Mouse (Mus musculus): ENCODE measurements around the gene Olfr902. TPM values are rescaled to one million over a fixed set of nuclear protein-coding genes. Genes with fewer than 3 reads are reported as not detected.
"Not testable (repeated sequence)": the region's sequence is repeated elsewhere in the genome, so short reads cannot be mapped to it uniquely, and the experiment has no call there.

Olfr902 gene
- not detected in 2 replicates for polyA plus RNA-seq (2014; fragmentation: Nextera tagmentation; extraction: Ambion mirVana)

DNA sequence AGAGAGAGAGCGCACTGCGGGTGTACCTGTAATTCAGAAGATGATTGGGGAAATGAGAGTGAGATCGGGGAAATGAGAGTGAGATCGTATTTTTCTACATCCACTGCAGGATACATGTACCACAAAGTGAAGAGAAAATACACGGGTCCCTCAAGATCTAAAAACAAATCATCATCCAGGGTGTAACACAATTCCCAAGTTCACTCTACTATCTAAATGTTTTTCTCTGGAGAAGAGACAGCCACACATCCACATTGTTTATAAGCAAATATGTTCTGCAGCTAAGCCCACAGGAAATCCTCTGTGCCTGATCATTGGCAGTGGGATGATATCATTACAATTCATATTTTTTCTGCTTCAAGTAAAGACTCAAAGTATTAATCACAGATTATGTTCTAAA, at the start of gene Olfr902:
Gene Olfr902 (plus strand): TSS at position 301 of the 400 bp plus-strand sequence.
- H3K4me3 ChIP-seq (ENCODE audit: low read depth, low read length), result no peak within 1 kb of the TSS
- H3K9ac ChIP-seq, result no peak within 1 kb of the TSS
- no peaks in the 10 kb centered on the region for H3K9me3 ChIP-seq (ENCODE audit: low read depth, low read length)
- DNase-seq, result no peak
- H3K36me3 ChIP-seq (ENCODE audit: insufficient read depth), result no peaks in the 10 kb centered on the region
- WGBS, result 86% methylated on average over 5 of the region's 5 CpGs
- H3K4me1 ChIP-seq (ENCODE audit: insufficient read depth), result no peaks in the 10 kb centered on the region
- no peak within 1 kb of the TSS for H3K27ac ChIP-seq (ENCODE audit: low read depth)
- no peak within 1 kb of the TSS for H3K4me2 ChIP-seq
- no peak for ATAC-seq (ENCODE audit: insufficient read depth)
- TF ChIP-seq CTCF (IDR thresholded peaks at IDR 0.05; ENCODE audit: low read depth), result no peak
- H3K27me3 ChIP-seq (ENCODE audit: insufficient read depth, low read length), result no peaks in the 10 kb centered on the region

DNA sequence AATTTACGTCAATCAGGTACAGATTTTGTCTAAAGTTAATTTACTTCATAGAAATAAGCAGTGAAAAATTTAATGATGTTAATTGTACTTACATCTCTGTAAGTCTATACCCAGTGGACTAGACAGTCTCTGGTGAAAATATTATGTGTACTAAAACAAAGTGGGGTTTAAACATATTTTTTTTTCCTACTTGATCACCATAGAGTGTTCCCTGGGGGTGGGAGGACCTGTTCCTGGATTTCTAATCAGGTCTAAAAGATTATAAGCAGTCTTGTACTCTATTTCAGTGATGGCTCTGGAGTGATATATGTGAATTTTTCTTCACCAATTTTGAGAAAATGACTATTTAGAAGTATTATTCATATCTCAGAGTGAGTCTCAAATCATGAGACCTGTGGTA, 46.1 kb upstream of the Olfr902 start, which contains the start of gene Olfr147:
Gene Olfr147 (plus strand): TSS at position 301 of the 400 bp plus-strand sequence.
- ATAC-seq (ENCODE audit: insufficient read depth) (no peak), DNase-seq (no peak)
- 80% methylated on average over 1 of the region's 1 CpGs for WGBS
- no peaks in the 10 kb centered on the region for H3K9me3 ChIP-seq (ENCODE audit: low read depth, low read length)
- H3K4me2 ChIP-seq, result no peak within 1 kb of the TSS
- no peak within 1 kb of the TSS for H3K4me3 ChIP-seq (ENCODE audit: low read depth, low read length)
- TF ChIP-seq CTCF (IDR thresholded peaks at IDR 0.05; ENCODE audit: low read depth), result no peak
- H3K27ac ChIP-seq (ENCODE audit: low read depth), result no peak within 1 kb of the TSS
- H3K9ac ChIP-seq, result no peak within 1 kb of the TSS
- no peaks in the 10 kb centered on the region for H3K4me1 ChIP-seq (ENCODE audit: insufficient read depth)
- no peaks in the 10 kb centered on the region for H3K27me3 ChIP-seq (ENCODE audit: insufficient read depth, low read length)
- no peaks in the 10 kb centered on the region for H3K36me3 ChIP-seq (ENCODE audit: insufficient read depth)

DNA sequence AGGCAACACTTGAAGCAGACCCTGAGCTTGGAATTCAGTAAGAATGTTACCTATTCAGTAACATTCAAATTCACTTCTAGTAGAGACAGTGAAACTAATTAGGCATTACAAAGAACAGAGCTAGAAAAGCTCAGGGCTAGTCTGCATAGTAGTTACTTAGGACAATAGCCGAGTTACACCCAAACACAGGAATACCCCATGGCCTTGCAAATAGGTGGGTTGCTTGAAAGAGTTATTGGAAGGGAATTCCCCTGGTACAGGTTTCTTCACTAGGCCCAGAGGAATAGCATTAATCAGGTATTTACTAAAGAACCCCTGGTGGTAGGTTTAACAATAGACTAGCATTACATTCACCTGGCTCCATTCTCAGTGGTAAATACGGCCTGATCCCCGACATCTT, 40.0 kb upstream of the Olfr902 start:
- H3K4me2 ChIP-seq; H3K27ac ChIP-seq (ENCODE audit: low read depth); H3K27me3 ChIP-seq (ENCODE audit: insufficient read depth, low read length); H3K9me3 ChIP-seq (ENCODE audit: low read depth, low read length); H3K4me3 ChIP-seq (ENCODE audit: low read depth, low read length); ATAC-seq (ENCODE audit: insufficient read depth); H3K9ac ChIP-seq; H3K36me3 ChIP-seq (ENCODE audit: insufficient read depth); H3K4me1 ChIP-seq (ENCODE audit: insufficient read depth); DNase-seq: not testable (repeated sequence)
- WGBS, result 92% methylated on average over 3 of the region's 3 CpGs

DNA sequence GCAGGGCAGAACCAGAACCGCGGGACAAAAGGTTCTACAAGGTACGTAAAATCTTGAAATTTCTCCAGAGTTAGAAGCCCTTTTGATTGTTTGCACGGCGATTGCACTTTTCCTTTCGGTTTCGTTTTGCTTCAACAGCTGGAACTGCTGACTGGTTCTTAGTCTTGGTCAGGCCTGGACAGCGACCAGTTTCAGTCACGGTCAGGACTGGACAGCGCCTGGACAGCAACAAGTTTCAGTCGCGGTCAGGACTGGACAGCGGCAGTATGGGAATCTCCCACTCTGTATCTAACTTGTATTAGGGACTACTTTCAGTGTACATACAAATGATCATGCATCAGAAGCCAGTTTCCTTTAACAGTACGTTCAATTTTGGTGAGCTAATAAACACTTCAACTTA, 34.0 kb upstream of the Olfr902 start:
- not testable (repeated sequence) for H3K36me3 ChIP-seq (ENCODE audit: insufficient read depth); H3K27ac ChIP-seq (ENCODE audit: low read depth); H3K4me2 ChIP-seq; H3K27me3 ChIP-seq (ENCODE audit: insufficient read depth, low read length); H3K9ac ChIP-seq; H3K4me1 ChIP-seq (ENCODE audit: insufficient read depth); ATAC-seq (ENCODE audit: insufficient read depth); H3K4me3 ChIP-seq (ENCODE audit: low read depth, low read length); H3K9me3 ChIP-seq (ENCODE audit: low read depth, low read length)
- WGBS, result 86% methylated on average over 14 of the region's 14 CpGs
- DNase-seq, result peak; percentile 70

DNA sequence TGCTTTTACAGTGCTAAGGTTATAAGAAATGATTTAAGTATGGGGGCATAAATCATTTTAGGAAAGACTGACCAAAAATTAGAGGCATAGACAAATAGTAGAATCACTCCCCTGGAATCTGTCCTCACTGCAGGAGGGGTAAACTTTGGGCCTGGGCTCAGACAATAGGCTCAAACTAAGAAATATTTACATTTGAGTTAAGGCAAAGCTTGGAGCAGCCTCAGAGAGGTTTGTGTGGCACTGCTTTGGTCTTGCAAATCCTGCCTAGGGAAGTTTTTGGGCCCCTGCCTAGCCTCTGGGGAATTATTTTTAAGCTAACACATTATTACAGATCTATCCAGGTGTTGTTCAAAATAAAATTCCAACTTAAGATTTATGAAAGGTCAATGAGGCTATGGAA, 23.7 kb upstream of the Olfr902 start:
- no peak for TF ChIP-seq CTCF (IDR thresholded peaks at IDR 0.05; ENCODE audit: low read depth)
- H3K4me2 ChIP-seq, result no peak overlapping the region
- no peak overlapping the region for H3K27ac ChIP-seq (ENCODE audit: low read depth)

DNA sequence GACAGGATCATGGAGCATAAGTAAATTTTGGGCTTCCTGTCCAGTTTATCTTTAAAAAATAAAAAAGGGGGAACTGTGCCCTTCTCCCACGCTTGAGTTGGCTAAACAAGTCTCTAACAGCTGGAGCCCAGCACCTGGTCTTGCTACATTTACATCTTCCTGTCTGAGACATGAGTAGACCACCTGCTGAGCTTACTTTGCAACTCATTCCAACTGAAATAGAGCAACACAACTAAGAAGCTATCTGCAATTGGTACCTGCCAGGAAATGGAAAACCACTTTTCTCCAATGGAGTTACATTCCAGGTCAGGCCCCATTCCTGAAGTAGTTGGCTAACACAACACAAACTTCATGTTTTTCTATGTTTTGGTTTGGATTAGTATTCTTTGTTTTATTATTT, 20.4 kb upstream of the Olfr902 start:
- DNase-seq (no peak), ATAC-seq (ENCODE audit: insufficient read depth) (no peak)
- 32% methylated on average over 1 of the region's 1 CpGs for WGBS
- Histone ChIP-seq H3K27ac (ENCODE audit: low read depth) (no peak overlapping the region), H3K4me3 (ENCODE audit: low read depth, low read length) (no peak overlapping the region), H3K36me3 (ENCODE audit: insufficient read depth) (no peaks in the 10 kb centered on the region), H3K9me3 (ENCODE audit: low read depth, low read length) (no peaks in the 10 kb centered on the region), H3K27me3 (ENCODE audit: insufficient read depth, low read length) (no peaks in the 10 kb centered on the region), H3K9ac (no peak overlapping the region), H3K4me2 (no peak overlapping the region), H3K4me1 (ENCODE audit: insufficient read depth) (no peaks in the 10 kb centered on the region)
- no peak for TF ChIP-seq CTCF (IDR thresholded peaks at IDR 0.05; ENCODE audit: low read depth)

More for the DNA sequence above, 23.7 kb upstream of the Olfr902 start:
- DNase-seq, result no peak
- no peak overlapping the region for H3K4me3 ChIP-seq (ENCODE audit: low read depth, low read length)
- no peaks in the 10 kb centered on the region for H3K4me1 ChIP-seq (ENCODE audit: insufficient read depth)
- H3K36me3 ChIP-seq (ENCODE audit: insufficient read depth), result no peaks in the 10 kb centered on the region
- ATAC-seq (ENCODE audit: insufficient read depth), result no peak
- H3K9me3 ChIP-seq (ENCODE audit: low read depth, low read length), result no peaks in the 10 kb centered on the region
- no peak overlapping the region for H3K9ac ChIP-seq
- H3K27me3 ChIP-seq (ENCODE audit: insufficient read depth, low read length), result no peaks in the 10 kb centered on the region

DNA sequence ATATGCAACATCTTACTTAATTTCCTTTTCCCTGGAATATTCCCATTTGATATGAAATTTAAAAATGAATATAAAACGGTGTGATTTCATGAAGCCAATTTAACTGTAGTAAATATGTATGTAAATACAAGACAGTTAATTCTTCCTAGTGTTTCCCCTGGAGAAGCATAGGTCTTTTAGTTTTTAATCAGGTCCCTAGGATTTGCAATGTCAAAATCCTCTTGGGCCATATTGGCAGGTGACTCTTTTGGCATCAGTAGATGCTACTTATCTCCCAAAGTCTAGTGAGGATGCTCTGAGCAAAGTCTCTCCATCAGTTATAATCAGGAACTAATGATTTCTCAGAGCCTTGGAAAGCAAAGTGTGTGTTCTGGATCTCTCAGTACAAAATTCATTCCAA, 18.3 kb upstream of the Olfr902 start, which contains the start of gene Olfr901:
Gene Olfr901 (plus strand): TSS at position 301 of the 400 bp plus-strand sequence.
- H3K9me3 ChIP-seq (ENCODE audit: low read depth, low read length), result no peaks in the 10 kb centered on the region
- 81% methylated on average over 1 of the region's 1 CpGs for WGBS
- no peak for ATAC-seq (ENCODE audit: insufficient read depth)
- no peak within 1 kb of the TSS for H3K9ac ChIP-seq
- DNase-seq, result no peak
- no peak within 1 kb of the TSS for H3K4me3 ChIP-seq (ENCODE audit: low read depth, low read length)
- H3K27ac ChIP-seq (ENCODE audit: low read depth), result no peak within 1 kb of the TSS
- no peaks in the 10 kb centered on the region for H3K36me3 ChIP-seq (ENCODE audit: insufficient read depth)
- no peak for TF ChIP-seq CTCF (IDR thresholded peaks at IDR 0.05; ENCODE audit: low read depth)
- H3K4me2 ChIP-seq, result no peak within 1 kb of the TSS
- H3K4me1 ChIP-seq (ENCODE audit: insufficient read depth), result no peaks in the 10 kb centered on the region
- H3K27me3 ChIP-seq (ENCODE audit: insufficient read depth, low read length), result no peaks in the 10 kb centered on the region

DNA sequence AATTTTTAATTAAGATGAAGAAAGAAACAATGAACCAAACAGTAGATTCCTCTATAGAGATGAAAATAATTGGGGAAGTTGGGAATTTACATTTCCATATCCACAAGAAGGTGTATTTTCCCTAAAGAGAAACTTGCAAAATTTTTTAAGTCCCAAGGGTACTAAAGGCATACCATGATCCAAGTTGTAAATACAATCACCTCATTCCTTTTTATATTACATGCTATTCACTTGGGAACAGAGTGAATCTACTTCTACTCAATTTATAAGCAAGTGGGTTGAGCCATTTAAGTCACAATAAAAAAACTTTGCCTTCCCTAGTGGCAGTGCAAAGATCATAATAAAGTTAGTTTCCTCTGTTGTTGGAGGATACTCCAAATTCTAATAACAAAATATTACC, 15.4 kb downstream of the Olfr902 start, which contains the start of gene Olfr904:
Gene Olfr904 (plus strand): TSS at position 301 of the 400 bp plus-strand sequence.
- no peak within 1 kb of the TSS for H3K4me3 ChIP-seq (ENCODE audit: low read depth, low read length)
- DNase-seq, result no peak
- H3K4me1 ChIP-seq (ENCODE audit: insufficient read depth), result no peaks in the 10 kb centered on the region
- no peak within 1 kb of the TSS for H3K4me2 ChIP-seq
- no peak within 1 kb of the TSS for H3K9ac ChIP-seq
- no peak within 1 kb of the TSS for H3K27ac ChIP-seq (ENCODE audit: low read depth)
- no peak for ATAC-seq (ENCODE audit: insufficient read depth)
- H3K36me3 ChIP-seq (ENCODE audit: insufficient read depth), result no peaks in the 10 kb centered on the region
- H3K27me3 ChIP-seq (ENCODE audit: insufficient read depth, low read length), result no peaks in the 10 kb centered on the region
- TF ChIP-seq CTCF (IDR thresholded peaks at IDR 0.05; ENCODE audit: low read depth), result no peak
- no peaks in the 10 kb centered on the region for H3K9me3 ChIP-seq (ENCODE audit: low read depth, low read length)

Measured in lung, embryonic 14.5 days (tissue).